ENCODE assay signal across 9 mouse cellular contexts in genomic region chr2:122297271-122298095, GRCm38 (mm10). TPM values are rescaled to one million over a fixed set of nuclear protein-coding genes. Genes with fewer than 3 reads are reported as not detected.
A peak's percentile ranks its signal among the peaks of the same experiment; 100 is the strongest.
DNase-seq lines count a peak whose midpoint lies in the region; ATAC-seq and TF ChIP-seq lines count a peak whose summit lies in the region.
"Had no signal": no experiment of that assay in that cellular context is flagged by ENCODE, and none has a peak within 500 bp of the region (broad histone marks: within the 10 kb centered on the region; RNA-seq: fewer than 3 reads in every experiment).

No protein-coding gene starts in this region.

- 0 out of 2 replicates have a peak overlapping the region, but pooled peaks have one; percentile 8 for H3K4me3 ChIP-seq in lung, embryonic 16.5 days (ENCODE audit: low read length)
- H3K4me3 ChIP-seq in forebrain, postnatal 0 days (ENCODE audit: low read depth, low read length), result no peak overlapping the region
- H3K4me3 ChIP-seq in midbrain, embryonic 13.5 days (replicated peaks), result peak overlapping the region; percentile 31

- H3K4me2 ChIP-seq in lung, embryonic 16.5 days (ENCODE audit: low read depth, low read length), result 0 out of 2 replicates have a peak overlapping the region, but pooled peaks have one; percentile 3
- peak overlapping the region; percentile 23 for H3K4me2 ChIP-seq in forebrain, postnatal 0 days (ENCODE audit: low read depth)
- H3K4me2 ChIP-seq in midbrain, embryonic 13.5 days (replicated peaks), result peak overlapping the region; percentile 48

- H3K9me3 ChIP-seq in lung, embryonic 16.5 days (ENCODE audit: control insufficient read depth, low read length), result no peaks in the 10 kb centered on the region
- no peaks in the 10 kb centered on the region for H3K9me3 ChIP-seq in forebrain, postnatal 0 days (ENCODE audit: low read length)
- no peaks in the 10 kb centered on the region for H3K9me3 ChIP-seq in midbrain, embryonic 13.5 days
- H3K9me3 ChIP-seq: liver, embryonic 13.5 days had no signal

- 1% methylated on average over 35 of the region's 35 CpGs for WGBS in lung, embryonic 16.5 days
- WGBS in forebrain, postnatal 0 days, result 3% methylated on average over 35 of the region's 35 CpGs
- under 1% methylated on average over 35 of the region's 35 CpGs for WGBS in midbrain, embryonic 13.5 days

- no peaks in the 10 kb centered on the region for H3K36me3 ChIP-seq in lung, embryonic 16.5 days (ENCODE audit: control insufficient read depth, insufficient read depth, low read length)
- H3K36me3 ChIP-seq in forebrain, postnatal 0 days (ENCODE audit: insufficient read depth), result no peaks in the 10 kb centered on the region
- H3K36me3 ChIP-seq in midbrain, embryonic 13.5 days, result no peaks in the 10 kb centered on the region
- H3K36me3 ChIP-seq: liver, embryonic 13.5 days had no signal

- no peak for DNase-seq in lung, postnatal 4 days
- DNase-seq in forebrain, postnatal 0 days, result no peak
- DNase-seq in testis, postnatal 10 days (ENCODE audit: low spot score), result no peak
- no peak for DNase-seq in layer of hippocampus, postnatal 36 days
- no peak for DNase-seq in natural killer cell, adult 2 months (ENCODE audit: low spot score in 2 of 2)
- DNase-seq: liver, embryonic 13.5 days had no signal

- H3K4me1 ChIP-seq in lung, embryonic 16.5 days (replicated peaks; ENCODE audit: control insufficient read depth, insufficient read depth, low read length), result peaks cover 20% of the 10 kb centered on the region
- peaks cover 19% of the 10 kb centered on the region for H3K4me1 ChIP-seq in forebrain, postnatal 0 days (ENCODE audit: insufficient read depth)
- H3K4me1 ChIP-seq in midbrain, embryonic 13.5 days (replicated peaks), result peaks cover 43% of the 10 kb centered on the region

- ATAC-seq in lung, embryonic 16.5 days (ENCODE audit: low read depth), result no peak
- no peak for ATAC-seq in forebrain, postnatal 0 days
- 0 out of 2 replicates have a peak, but pooled peaks have one; percentile 28 for ATAC-seq in midbrain, embryonic 13.5 days

- H3K9ac ChIP-seq in lung, embryonic 16.5 days (ENCODE audit: low read length), result no peak overlapping the region
- H3K9ac ChIP-seq in forebrain, postnatal 0 days, result no peak overlapping the region
- peak overlapping the region; percentile 36; the same call in 1 of the 2 replicates for H3K9ac ChIP-seq in midbrain, embryonic 13.5 days (replicated peaks)
- H3K9ac ChIP-seq: liver, embryonic 13.5 days had no signal

- TF ChIP-seq CTCF in forebrain, postnatal 0 days (IDR thresholded peaks at IDR 0.05; ENCODE audit: low read depth), result no peak

- H3K27me3 ChIP-seq in lung, embryonic 16.5 days (ENCODE audit: control insufficient read depth, insufficient read depth, low read depth, low read length), result peaks cover 76% of the 10 kb centered on the region
- peaks cover 51% of the 10 kb centered on the region for H3K27me3 ChIP-seq in forebrain, postnatal 0 days (ENCODE audit: insufficient read depth, low read length)
- peaks cover 93% of the 10 kb centered on the region for H3K27me3 ChIP-seq in midbrain, embryonic 13.5 days

- no peak overlapping the region for H3K27ac ChIP-seq in lung, embryonic 16.5 days (ENCODE audit: low read length)
- H3K27ac ChIP-seq in forebrain, postnatal 0 days (ENCODE audit: low read depth, low read length), result no peak overlapping the region
- H3K27ac ChIP-seq in midbrain, embryonic 13.5 days, result no peak overlapping the region
- H3K27ac ChIP-seq: liver, embryonic 13.5 days had no signal

RNA-seq across cellular contexts. Expression of gene Duox2, which starts 0.8 kb away (rescaled TPM):
- polyA plus RNA-seq in lung, embryonic 16.5 days (2015; fragmentation: Nextera tagmentation; extraction: Ambion mirVana), result not detected in 2 replicates
- 0.08 and 0.14 TPM in 2 replicates for total RNA-seq in forebrain, postnatal 0 days (2014; rRNA removed)
- 0.05 TPM in 1 of 2 replicates, not detected in the other for polyA plus RNA-seq in forebrain, postnatal 0 days (2015; fragmentation: Nextera tagmentation; extraction: Ambion mirVana)
- 0.04 TPM in 1 of 2 replicates, not detected in the other for polyA plus RNA-seq in midbrain, embryonic 13.5 days (2015; fragmentation: Nextera tagmentation; extraction: Ambion mirVana)
- total RNA-seq in layer of hippocampus, postnatal 36 days (2021), result under 1 TPM in 1 of 2 experiments, not detected in 1; 0.05 TPM
- total RNA-seq: granulocyte monocyte progenitor cell, adult 5-6 weeks had no signal
- polyA plus RNA-seq: liver, embryonic 13.5 days had no signal

RNA-seq across cellular contexts. Expression of gene Duoxa2, which starts 1.2 kb away (rescaled TPM):
- polyA plus RNA-seq in lung, embryonic 16.5 days (2015; fragmentation: Nextera tagmentation; extraction: Ambion mirVana), result not detected in 2 replicates
- 0.69 TPM in 1 of 2 replicates, not detected in the other for total RNA-seq in forebrain, postnatal 0 days (2014; rRNA removed)
- polyA plus RNA-seq in forebrain, postnatal 0 days (2015; fragmentation: Nextera tagmentation; extraction: Ambion mirVana), result 0.31 and 0.46 TPM in 2 replicates
- not detected in 2 replicates for polyA plus RNA-seq in midbrain, embryonic 13.5 days (2015; fragmentation: Nextera tagmentation; extraction: Ambion mirVana)
- not detected for total RNA-seq in layer of hippocampus, postnatal 36 days (2021)
- total RNA-seq: granulocyte monocyte progenitor cell, adult 5-6 weeks had no signal
- polyA plus RNA-seq: liver, embryonic 13.5 days had no signal

RNA-seq across cellular contexts. Expression of gene Duoxa1, which starts 16.0 kb away (rescaled TPM):
- polyA plus RNA-seq in lung, embryonic 16.5 days (2015; fragmentation: Nextera tagmentation; extraction: Ambion mirVana), result 0.30 and 0.51 TPM in 2 replicates
- 0.10 and 0.23 TPM in 2 replicates for total RNA-seq in forebrain, postnatal 0 days (2014; rRNA removed)
- 0.25 and 0.46 TPM in 2 replicates for polyA plus RNA-seq in forebrain, postnatal 0 days (2015; fragmentation: Nextera tagmentation; extraction: Ambion mirVana)
- 0.20 and 0.39 TPM in 2 replicates for polyA plus RNA-seq in midbrain, embryonic 13.5 days (2015; fragmentation: Nextera tagmentation; extraction: Ambion mirVana)
- total RNA-seq in layer of hippocampus, postnatal 36 days (2021), result not detected
- polyA plus RNA-seq: liver, embryonic 13.5 days had no signal

RNA-seq across cellular contexts. Expression of gene Duox1, which starts 18.0 kb away (rescaled TPM):
- polyA plus RNA-seq in lung, embryonic 16.5 days (2015; fragmentation: Nextera tagmentation; extraction: Ambion mirVana), result 0.03 and 0.16 TPM in 2 replicates
- total RNA-seq in forebrain, postnatal 0 days (2014; rRNA removed), result not detected in 2 replicates
- 0.06 and 0.08 TPM in 2 replicates for polyA plus RNA-seq in forebrain, postnatal 0 days (2015; fragmentation: Nextera tagmentation; extraction: Ambion mirVana)
- polyA plus RNA-seq in midbrain, embryonic 13.5 days (2015; fragmentation: Nextera tagmentation; extraction: Ambion mirVana), result 0.13 and 0.15 TPM in 2 replicates
- total RNA-seq in layer of hippocampus, postnatal 36 days (2021), result not detected
- total RNA-seq: granulocyte monocyte progenitor cell, adult 5-6 weeks had no signal
- polyA plus RNA-seq: liver, embryonic 13.5 days had no signal
